Mouse (Mus musculus): ENCODE data around the gene Gramd1b.

Gramd1b gene

DNA sequence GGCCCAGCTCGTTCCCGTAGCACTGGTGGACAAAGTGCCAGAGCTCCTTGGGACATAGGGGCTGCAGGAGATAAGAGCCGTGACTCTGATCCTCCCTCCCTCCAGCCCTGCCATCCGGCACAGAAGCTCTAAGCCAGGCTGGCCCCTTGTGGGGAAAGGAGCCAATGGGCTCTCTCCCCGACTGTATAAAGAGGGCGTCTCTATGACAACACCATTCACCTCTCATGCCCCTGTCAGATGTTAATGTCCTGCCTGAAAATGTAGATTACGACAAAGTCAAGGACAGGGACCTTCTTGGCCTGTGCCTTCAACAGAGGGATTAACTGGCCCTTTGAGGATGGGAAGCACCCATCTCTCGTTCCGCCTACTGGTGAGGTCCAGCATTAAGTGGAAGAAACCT lies 219.4 kb downstream of the Gramd1b start:
- in situ Hi-C loops (cut with MboI): no loop called here

DNA sequence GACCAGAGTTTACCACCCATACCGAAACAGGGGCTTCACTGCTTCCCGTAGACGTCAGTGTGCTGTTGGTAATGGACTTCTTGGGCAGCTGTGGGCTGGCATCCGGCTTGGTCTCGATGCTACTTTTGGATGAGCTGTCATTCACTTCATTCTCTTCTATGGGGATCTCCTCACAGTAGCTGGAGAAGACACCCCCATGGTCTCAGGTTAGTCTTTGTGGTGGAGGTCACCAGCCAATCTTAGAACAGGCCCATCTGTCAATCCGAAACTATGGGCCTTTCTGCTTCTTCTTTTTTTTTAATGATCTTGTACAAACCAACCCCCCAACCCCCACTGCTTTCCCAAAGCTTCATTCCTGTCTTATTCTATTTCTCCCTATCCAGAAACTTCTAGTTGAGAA lies 221.3 kb downstream of the Gramd1b start:
- in situ Hi-C loops (cut with MboI): no loop called here

DNA sequence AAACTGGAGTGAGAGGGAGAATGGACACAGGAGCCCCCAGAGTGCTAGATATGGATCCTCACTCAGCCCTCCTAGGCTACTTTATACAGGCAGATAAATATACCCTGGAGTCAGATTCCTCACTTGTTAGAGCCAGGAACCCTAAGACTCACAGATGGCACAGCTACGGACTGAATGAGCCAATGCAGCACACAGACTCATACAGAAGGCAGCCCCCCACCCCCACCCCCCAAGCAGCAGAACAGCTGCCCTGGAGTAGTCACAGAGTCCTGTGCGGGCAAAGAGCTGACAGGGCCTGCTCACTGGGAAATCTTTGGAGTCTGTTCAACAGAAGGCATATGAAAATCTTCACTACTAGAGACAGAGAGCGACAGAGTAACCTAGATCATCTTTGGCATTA lies 223.9 kb downstream of the Gramd1b start:
- in situ Hi-C loops (cut with MboI): no loop called here

DNA sequence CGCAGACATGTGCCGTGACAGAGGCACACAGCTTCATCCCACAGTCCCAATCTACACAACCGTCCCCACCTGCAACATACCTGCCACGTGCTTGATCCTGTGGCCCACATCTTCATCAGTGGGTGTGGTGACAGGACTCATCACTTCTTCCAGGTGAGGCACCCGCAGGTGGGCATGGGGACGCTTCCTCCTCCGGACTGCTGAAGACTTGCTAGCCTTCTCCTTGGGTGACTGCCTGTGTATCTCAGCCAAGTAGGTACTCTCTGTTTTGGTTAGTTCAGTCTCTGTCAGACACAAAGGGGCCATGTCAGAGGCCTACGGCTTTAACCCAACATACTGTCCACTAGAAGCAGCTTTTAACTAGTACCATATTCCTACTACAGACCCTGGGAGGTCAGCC lies 226.9 kb downstream of the Gramd1b start:
- in situ Hi-C loops (cut with MboI): no loop called here

DNA sequence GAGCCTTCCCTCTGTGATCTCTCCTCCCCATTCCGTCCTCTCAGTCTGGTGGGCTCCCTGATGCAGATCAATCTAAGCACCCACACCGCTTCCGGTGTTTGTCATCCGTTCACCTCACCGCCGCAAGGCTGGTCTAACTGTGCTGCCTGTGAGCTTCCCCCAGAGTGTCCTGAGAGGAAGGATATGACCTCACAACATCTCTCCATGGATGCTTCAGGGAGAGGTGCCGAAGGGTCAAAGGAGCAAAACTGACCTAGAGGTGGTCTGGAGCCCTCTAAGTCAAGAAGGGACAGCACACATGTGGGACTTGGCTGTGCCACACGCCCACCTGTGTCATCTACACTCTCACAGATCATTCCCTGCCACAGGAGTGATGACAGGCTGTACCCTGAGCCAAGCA lies 228.8 kb downstream of the Gramd1b start:
- in situ Hi-C loops (cut with MboI): no loop called here

DNA sequence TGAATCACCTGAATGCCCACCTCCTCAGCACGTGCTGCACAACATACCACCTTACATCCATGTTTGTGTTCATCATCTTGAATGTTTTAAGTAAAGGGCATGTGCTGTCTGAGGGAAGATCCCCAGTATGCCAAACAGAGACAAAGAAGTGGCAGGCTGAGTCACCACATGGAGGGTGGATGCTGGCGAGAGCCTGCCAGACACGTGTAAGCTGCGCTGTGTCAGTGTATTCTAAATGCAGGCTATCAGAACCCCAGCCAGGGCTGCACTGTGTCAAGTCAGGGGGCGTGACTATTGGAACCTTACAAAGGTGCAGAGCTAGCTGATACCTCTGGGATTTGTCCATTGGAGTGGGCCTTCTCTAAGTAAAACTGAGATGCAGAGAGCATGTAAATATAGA lies 229.7 kb downstream of the Gramd1b start:
- in situ Hi-C loops (cut with MboI): no loop called here

DNA sequence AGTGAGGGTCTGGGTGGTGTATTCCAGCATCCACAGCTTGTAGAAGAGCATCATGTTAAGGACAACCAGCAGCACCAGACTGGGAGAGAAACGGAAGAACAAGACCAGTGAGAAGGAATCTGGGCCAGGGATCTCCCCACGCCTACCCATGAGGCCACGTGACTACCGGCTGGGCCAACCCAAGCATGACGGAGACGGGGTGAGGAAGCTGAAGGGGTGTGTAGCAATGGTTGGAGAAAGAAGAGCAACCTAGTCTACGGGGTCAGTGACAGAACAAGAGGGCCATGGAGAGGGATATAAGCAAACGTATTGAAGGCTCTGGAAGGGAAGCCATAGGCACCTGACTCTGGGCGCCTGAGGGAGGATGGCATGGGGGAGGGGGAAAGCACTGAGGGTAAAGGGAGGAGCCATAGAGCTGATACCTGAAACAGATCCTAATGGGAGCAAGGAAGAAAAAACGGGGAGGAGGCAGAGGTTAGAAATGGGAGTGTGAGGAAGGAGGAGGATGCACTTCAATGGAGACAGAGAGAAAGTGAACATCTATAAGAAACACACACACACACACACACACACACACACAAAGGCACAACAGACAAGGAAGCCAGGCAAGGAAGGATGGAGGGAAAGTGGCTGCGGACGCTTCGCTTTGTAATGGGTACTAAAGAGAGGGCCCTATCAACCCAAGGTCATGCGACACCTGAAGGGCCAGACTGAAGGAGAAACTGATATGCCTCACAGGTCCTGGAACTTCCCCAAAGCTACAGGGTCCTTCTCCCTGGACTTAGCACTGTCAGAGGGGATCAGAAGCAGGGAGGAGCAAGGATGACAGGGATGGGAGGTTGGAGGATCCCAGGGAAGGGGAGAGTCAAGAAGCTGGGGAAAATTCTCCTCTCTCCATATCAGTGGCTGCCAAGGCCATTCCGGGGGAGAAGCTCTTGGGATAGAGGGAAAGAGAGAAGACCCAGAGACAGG lies 230.9 kb downstream of the Gramd1b start:
- in situ Hi-C loops (cut with MboI): no loop called here

DNA sequence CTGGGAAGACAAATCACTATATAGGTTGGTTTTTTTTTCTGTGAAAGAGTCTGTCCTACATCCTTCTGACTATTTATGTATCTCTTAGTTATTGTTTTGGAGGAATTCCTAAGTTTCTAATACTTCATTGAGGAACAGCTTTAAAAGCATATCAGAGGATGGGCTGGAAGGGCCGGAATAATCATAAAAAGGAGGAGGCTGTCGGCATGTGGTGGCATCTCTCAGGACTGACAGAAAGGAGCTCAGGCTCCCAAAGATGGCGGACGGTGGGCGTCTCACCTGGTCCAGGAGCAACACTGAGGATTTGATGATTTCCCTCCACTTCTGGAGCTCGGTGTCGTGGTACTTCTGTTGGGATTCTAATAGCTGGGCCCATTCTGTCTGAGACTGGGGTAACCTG lies 231.9 kb downstream of the Gramd1b start:
- in situ Hi-C loops (cut with MboI): no loop called here

DNA sequence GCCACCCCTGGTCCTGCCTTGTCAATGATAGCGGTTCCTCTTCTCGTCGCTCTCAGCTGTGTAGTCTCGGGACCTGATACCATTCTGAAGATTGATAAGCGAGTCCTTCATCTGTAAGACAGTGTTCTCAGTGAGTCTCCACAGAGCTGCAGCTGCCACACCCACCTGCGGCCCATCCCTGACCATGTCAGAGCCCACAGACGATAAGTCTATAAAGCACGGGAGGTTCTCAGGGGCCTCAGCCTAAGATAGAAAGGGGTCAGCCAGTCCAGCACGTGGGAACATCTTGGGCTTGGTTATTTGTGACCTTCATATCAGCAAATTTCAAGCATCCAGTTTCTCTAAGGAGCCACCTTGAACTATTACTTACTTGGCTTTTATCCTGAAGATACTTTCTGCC lies 233.2 kb downstream of the Gramd1b start:
- in situ Hi-C loops (cut with MboI): no loop called here

DNA sequence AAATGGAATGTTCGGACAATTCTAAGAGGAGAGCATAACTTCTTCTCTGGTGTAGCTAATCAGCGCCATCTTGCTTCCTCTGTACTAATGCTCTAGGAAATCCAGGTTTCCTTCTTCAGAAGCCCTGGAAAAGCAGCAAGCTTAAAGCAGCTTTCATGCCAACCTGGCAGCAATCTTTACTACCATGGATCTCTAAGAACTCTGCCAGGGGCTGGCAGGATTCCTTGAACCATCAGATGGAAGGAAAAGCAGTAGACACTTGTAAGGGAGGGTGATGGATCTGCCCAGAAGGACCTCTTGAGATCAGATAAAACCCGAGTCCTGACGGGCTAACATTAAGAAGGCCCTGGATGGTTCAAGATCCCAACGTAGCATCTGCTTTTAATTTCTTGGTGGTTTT lies 234.9 kb downstream of the Gramd1b start:
- in situ Hi-C loops (cut with MboI): no loop called here

DNA sequence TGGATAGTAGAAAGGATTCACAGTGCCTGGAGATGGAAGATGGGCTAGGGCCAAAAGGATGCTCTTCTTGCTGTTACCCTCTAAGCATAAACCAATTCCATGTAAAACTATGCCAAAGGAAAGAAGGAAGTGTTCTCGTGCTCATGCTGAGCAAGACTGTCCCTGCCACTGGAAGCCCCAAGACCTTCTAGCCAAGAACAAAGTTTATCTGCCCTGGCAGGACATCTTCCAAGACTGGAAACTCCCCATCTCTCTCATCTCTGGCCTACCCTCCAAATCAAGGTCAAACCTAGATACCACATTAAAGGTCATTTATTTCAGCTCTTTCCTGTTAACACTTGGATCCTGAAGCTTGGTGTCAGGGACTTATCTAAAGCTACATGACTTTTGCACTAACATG lies 236.3 kb downstream of the Gramd1b start:
- in situ Hi-C loops (cut with MboI): no loop called here

DNA sequence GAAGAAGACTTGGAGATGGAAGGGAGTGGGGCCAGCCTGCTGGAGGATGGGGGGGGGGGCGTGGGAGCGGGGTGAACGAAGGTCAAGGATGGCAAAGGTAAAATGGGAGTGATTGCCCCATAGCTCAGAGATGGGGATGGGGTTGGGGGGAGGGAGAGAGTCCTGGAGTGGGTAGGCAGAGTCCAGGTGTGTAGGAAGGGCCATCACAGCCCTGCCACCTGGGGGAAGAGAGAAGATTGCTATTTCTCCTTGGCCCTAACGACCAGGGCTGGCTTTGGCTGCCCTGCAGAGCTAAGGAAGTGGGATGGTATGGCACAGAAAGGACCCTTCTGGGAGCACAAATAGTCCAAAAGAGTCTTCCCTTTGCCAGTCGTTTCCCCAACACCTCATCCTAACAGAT lies 237.0 kb downstream of the Gramd1b start:
- in situ Hi-C loops (cut with MboI): no loop called here

DNA sequence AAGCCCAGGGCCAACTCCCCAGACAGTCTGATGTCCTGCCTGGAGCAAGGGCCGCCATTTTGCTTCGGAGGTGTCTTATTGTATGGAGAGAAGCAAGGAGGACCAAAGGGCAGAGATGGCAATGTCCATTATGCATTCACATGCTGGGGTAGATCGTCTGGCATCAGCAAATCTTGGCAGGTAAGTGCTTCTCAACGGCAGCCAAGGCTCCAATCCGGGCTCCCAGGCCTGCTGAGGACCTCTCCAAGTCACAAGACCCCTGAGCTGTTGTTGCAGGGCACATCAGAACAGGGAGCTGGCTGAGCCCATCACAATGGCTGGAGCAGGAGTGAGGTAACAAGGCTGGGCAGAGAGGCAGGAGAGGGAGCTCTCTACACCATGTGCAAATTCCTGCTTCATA lies 237.4 kb downstream of the Gramd1b start:
- in situ Hi-C loops (cut with MboI): no loop called here

DNA sequence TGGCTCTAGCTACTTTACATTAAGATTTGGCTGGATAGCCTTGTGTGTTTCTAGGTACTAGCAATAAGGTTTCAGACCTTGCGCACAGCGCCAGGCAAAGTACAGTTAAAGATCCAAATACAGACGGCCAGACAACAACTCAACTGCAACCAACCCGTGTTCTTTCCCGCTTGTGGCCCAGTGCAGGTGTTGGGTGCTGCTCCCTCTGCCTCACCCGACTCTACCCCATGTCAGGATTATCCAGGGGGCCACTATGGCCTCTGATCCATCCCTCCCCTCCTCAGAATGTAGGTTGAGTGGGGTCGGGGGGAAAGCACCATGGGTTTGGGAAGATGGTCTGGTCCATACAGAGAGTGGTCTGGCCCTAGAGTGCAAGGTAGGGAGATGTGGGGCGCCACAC lies 237.9 kb downstream of the Gramd1b start:
- in situ Hi-C loops (cut with MboI): no loop called here

DNA sequence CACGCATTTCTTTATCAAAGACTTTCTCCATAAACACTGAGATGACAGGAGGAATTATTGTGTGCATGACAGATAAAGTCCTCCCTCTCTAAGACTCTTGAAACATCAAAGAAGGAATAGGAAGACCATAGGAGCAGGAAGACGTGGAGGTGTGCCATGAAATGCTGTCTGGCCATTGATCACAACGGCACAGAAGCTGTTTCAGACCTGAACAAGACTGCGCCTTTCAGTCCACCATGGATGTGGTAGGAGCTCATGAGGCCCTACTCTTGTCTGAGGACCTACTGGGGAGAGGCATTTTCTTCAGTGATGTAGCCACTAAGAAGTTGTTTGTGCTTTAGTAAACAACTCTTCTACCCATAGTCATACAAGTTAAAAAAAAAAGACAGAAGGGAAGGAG lies 238.7 kb downstream of the Gramd1b start:
- in situ Hi-C loops (cut with MboI): no loop called here

DNA sequence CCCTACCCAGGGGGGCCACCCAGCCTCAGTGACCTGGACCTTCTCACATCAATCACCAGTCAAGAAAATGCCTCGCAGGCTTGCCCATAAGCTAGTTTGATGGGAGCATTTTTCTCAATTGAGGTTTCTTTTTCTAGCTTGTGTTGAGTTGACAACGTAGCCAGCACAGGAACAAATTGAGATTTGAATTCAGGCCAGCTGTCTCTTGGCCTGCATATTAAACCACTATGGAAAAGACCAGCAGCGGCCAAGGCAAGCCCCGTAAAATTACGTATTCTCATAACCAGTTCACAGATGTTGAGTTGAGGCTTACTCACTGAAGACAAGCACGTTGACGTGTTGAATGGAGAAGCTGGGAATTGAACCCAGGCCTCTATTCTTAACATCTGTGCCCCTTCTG lies 248.2 kb downstream of the Gramd1b start:
- in situ Hi-C loops (cut with MboI): no loop called here

DNA sequence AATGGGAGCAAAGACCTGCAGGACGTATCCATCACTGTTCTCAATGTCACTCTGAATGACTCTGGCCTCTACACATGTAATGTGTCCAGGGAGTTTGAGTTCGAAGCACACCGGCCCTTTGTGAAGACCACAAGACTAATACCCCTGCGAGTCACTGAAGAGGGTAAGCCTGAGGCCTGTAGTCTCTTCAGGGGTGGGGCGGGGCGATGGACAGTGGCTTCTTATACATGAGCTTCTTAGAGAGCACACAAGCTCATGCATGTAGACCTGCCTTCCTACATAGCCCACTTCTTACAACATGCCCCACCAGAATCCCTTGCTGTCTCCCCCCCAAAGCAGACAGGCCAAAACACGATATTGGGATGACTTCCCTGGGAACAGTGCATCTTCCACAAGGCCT lies 251.7 kb downstream of the Gramd1b start:
- in situ Hi-C loops (cut with MboI): no loop called here

DNA sequence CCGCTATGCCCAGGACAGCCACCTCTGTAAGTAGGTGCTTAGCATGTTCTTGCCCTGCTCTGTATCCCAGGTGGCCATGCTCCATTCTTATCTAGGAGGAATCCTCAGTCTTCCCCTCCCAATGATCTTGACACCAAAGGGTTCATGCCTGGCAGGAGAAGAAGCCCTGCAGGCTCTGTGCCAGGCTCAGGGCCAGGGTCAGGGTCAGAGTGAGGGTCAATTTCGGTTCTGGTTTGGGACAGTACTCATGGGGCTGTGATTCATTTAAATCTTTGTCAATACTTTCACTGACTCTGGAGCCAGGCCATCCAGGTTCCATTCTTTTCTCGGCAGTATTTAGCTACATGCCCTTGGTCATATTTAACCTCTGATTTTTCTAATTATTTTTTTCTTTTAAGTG lies 253.5 kb downstream of the Gramd1b start:
- in situ Hi-C loops (cut with MboI): no loop called here

DNA sequence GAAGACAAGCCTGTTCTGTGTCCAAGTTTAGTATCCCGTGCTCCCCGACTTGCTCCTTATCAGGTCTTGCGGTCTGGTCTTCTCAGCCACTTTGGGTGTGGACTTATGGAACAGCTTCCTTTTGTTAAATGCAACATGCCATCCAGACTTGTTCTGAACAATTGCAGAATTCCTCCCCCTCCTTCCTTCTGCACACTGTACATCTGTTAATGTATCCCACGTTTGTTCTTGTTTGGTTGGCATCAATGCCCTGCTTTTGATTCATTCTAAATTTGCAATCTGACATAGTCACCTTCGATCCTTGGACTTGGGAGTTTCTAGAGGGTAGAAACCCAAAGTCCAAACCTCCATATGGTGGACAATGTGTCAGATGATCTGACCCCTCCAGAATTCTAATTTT lies 255.3 kb downstream of the Gramd1b start:
- in situ Hi-C loops (cut with MboI): no loop called here

DNA sequence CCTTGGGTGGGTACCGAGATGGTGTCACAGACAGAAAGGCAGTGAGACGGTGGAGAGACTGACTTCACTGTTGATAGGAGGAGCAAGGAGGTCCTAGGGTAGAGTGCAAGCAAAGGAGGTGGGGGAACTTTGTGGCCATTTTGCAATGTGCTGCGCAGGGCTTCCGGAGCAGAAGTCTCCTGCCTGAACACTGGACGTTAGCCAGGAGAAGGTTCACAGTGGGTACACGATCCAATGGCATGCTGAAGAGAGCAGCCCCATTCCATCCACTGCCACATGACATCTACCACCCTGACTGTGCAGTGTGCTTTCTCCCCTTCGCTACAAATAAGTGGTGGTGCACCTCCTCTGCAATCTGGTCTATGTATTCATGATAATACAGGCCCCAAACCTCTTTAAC lies 258.4 kb downstream of the Gramd1b start:
- in situ Hi-C loops (cut with MboI): no loop called here

DNA sequence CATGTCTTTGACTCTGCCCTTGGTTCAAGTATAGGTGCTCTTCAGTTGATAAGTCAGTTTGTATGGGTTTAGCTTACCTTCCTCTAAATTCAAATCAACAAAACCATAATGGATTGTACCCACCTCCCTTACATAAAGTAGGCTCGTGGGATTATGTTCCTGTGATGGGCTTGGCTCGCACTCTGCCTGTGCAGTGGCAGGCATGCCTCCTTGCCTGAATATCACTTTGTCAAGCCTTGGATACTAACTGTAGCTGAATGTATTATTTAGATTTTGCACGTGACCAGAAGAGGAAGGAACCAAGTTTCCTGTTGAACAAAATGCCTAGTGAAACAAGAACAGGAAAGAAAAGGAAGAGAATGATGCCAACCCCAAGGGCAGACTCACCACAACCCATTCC lies 260.1 kb downstream of the Gramd1b start:
- in situ Hi-C loops (cut with MboI): no loop called here

DNA sequence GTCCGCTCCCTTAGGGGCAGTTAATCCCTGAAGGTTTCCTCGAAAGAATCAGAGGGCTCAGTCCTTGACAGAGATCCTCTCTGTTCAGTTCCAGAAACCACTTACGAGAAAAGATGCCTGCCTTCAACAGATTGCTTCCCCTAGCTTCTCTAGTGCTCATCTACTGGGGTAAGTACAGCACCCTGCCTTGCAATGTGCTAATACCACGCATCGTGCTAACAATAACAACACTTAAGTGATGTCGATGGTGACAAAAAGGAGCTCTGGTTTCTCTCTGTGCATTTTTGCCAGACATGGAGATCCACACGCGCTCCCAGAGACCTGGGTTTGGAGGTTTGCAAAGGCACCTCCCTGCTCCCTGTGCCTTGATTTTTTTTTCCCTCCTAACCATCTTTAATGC lies 261.3 kb downstream of the Gramd1b start:
- in situ Hi-C loops (cut with MboI): no loop called here

DNA sequence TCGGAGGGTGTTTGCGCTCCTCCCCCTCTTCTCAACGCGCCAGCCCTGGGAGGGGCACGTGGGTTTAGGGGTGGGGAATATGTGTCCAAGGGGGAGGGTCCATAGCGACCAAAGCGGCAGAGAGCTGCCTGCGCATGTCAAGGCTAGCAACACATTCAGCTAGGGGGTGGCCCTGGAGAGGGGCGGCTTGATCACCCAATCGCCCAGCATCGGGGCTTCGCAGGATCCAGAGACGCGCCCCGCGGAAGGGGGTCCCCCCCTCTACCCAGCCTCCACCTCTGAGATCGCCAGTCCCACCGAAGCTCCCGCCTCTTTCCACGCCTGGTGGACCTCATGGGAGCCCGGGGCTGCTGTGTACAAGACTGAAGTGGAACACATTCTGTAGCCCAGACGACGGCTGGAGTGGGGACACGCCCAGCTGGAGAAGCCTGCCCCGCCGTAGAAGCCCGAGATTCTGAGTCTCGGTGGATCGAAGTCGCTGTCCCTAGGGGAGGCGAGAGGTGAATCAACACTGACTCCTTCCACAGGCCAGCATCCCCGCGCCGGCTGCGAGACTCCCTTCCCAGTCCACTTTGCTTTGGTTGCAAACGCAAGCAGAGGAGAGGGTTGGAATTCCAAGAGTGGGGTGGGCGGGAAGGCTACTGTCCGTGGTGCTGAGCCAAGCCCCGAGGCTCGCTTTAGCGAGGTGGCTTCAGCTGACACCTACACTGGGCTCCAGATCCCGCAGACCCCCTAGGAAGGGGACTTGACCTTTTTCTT lies 261.9 kb downstream of the Gramd1b start, which contains the start of gene Scn3b:
Gene Scn3b (plus strand): TSS at position 115 of the 759 bp plus-strand sequence.
- in situ Hi-C loops (cut with MboI): no loop called here
